Mouse (Mus musculus) CD4-positive naive resting alpha-beta T cell, adult 76 days (primary cell): ENCODE results near the gene Cenpe. TPM values are rescaled to one million over a fixed set of nuclear protein-coding genes. Genes with fewer than 3 reads are reported as not detected.

Source experiments
- total RNA-seq: library from RNA; stranded (reverse); gene quantifications from one replicate; pipeline ENCODE4 v1.2.4, GENCODE M21; 2023

Gene Cenpe
- total RNA-seq = 1.4 TPM

DNA sequence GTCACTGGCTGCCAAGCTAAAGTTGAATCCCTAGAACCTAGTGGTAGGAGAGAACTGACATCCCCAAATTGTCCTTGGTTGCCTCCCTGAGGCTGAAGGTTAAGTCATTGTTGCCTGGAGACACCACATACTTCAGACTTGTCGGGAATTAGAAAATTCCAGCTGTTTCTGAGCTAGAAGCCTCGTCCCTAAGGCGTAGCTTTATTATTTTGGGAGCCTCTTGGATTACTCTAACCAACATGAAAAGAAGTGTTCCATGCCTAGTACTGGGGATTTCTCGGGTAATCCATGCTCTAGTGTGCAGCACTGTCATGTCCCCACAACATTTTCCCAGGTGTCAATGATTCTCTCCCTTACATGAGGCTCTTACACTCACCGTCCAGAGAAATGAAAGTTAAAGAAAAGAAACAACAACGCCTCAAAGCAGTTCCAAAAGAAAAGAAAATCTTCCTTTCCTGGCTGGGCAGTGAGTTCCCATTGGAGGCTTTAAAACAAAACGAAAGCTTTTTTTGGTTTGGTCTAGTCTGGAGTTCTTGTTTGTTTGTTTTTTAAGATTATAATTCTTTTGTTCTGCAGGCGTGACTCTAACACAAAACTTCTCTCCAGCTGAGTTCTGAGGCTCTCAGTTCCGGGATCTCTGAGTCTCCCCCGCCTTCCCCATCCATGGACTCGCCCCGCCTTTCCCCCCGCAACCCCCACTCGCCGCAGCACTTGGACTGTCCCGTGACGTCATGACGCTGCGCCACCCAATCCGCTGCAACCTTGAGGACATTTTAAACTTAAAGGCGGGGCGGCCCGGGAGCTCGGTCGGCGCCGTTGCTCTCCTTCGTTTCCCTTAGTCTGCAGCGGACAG lies at the start of gene Cenpe:
TSS of gene Cenpe (plus strand) at position 733 of the 853 bp plus-strand sequence.

DNA sequence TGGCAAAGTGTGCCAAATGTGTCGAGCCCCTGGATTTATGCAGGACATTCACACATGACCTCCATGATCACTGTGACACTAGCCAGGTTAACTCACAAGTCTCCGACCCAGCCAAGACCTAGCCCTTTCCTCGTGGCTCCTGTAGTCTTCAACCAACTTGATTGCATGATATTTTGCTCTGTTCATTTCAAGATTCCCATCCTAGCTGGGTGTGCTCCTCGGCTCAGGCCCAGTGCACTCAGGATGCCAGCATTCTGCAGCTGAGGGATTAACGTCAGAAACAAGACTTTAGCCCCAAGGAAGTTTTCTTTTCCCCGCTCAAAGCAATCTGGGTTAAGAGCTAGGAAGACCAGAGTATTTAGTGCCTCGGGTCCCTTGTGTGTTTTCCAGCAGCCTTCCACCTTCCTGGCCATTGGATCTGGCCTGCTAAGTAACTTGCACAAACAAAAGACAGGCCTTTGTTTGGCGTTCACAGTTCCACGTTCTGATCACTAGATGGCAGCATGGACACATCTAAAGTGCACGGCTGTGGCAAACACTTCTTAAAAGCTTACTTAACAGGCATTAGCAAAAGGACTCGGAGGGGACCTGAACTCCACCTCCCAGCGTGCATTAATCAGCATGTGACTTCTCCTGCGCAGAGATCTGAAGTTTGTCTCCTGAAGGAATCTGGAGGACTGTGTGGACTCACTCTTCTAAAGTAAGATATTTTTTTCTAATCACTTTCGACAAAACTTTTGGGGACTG lies 68.5 kb downstream of the Cenpe start, which contains the start of gene Bdh2:
TSS of gene Bdh2 (plus strand) at position 553 of the 747 bp plus-strand sequence.

DNA sequence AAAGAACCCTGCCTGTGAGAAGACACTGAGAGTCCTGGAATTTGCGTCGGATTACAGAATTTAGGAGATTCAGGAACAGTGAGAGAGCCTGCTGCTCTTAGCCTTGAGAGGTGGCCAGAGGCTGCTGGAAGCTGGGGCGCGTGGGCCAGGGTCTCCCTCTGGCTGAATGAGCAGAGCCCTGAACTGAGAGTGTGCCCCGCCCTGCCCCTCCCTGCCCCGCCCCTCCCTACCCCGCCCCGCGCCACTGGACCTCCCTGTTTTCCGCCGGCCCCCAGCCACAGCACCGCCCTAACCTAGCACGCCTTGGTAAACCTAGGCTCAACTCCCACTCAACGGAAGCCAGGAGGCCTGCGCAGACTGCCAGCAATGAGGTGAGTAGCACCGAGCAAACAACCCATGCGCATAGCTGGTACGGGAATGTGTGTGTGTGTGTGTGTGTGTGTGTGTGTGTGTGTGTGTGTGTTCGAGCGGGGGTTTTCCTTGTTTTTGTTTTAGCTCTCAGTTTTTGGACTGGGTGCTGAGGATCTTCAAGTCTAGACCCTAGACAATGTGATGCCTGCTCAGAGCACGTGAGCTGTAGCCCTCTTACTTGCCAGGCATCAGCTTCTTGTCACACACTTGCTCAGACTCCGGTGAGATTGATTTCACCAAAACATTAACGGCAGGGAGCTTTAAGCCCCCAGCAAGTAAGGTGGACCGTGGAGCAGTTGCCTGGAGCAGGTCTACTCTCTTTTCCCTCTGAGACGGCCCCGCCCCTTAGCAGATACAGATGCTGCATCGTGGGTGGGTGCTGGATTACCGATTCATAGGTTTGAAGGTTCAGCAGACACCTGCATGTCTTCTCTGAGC lies 95.3 kb downstream of the Cenpe start, which contains the start of gene Slc9b2:
TSS of gene Slc9b2 (plus strand) at position 290 of the 849 bp plus-strand sequence.

Other genes starting within 250 kb of the Cenpe start
- not detected for gene Bdh2, start 68.7 kb downstream of the Cenpe start, total RNA-seq
- gene Slc9b2, start 95.2 kb downstream of the Cenpe start, total RNA-seq = 0.94 TPM
- gene Slc9b1, start 135.5 kb downstream of the Cenpe start, total RNA-seq = not detected
- gene Cisd2, start 211.4 kb downstream of the Cenpe start, total RNA-seq = 56.0 TPM
- 549 TPM for gene Ube2d3, start 225.6 kb downstream of the Cenpe start, total RNA-seq